Mouse (Mus musculus): ENCODE data around the gene Speer4c.
"Not testable (repeated sequence)": the region's sequence is repeated elsewhere in the genome, so short reads cannot be mapped to it uniquely, and the experiment has no call there.

Speer4c gene

GRCm38 (mm10) chr5:15714171-15714570 lies at the start of gene Speer4c:
TSS of gene Speer4c (minus strand) at chr5:15714271.
- DNase-seq (ENCODE audit: low spot score), result not testable (repeated sequence)

- DNase-seq (ENCODE audit: low spot score), result no peak
Observed at GRCm38 (mm10) chr5:15747478-15748255, 33.6 kb upstream of the Speer4c start.

- DNase-seq (ENCODE audit: low spot score), result no peak
Observed at GRCm38 (mm10) chr5:15734097-15734867, 20.2 kb upstream of the Speer4c start.

GRCm38 (mm10) chr5:15702891-15703290 lies 11.2 kb downstream of the Speer4c start:
- not testable (repeated sequence) for DNase-seq (ENCODE audit: low spot score)

GRCm38 (mm10) chr5:15697719-15698118 lies 16.4 kb downstream of the Speer4c start:
- DNase-seq (ENCODE audit: low spot score), result not testable (repeated sequence)

- DNase-seq (ENCODE audit: low spot score), result not testable (repeated sequence)
Observed at GRCm38 (mm10) chr5:15691849-15692248, 22.2 kb downstream of the Speer4c start.

GRCm38 (mm10) chr5:15690822-15691221 lies 23.2 kb downstream of the Speer4c start:
- DNase-seq (ENCODE audit: low spot score), result not testable (repeated sequence)

- DNase-seq (ENCODE audit: low spot score), result not testable (repeated sequence)
Observed at GRCm38 (mm10) chr5:15689659-15690213, 24.3 kb downstream of the Speer4c start.

- DNase-seq (ENCODE audit: low spot score), result not testable (repeated sequence)
Observed at GRCm38 (mm10) chr5:15688874-15689658, 25.0 kb downstream of the Speer4c start.

GRCm38 (mm10) chr5:15681301-15682035 lies 32.6 kb downstream of the Speer4c start:
- not testable (repeated sequence) for DNase-seq (ENCODE audit: low spot score)

GRCm38 (mm10) chr5:15679980-15680949 lies 33.8 kb downstream of the Speer4c start:
- DNase-seq (ENCODE audit: low spot score), result not testable (repeated sequence)

- not testable (repeated sequence) for DNase-seq (ENCODE audit: low spot score)
Observed at GRCm38 (mm10) chr5:15678907-15679306, 35.2 kb downstream of the Speer4c start.

GRCm38 (mm10) chr5:15677750-15678149 lies 36.3 kb downstream of the Speer4c start:
- not testable (repeated sequence) for DNase-seq (ENCODE audit: low spot score)

- not testable (repeated sequence) for DNase-seq (ENCODE audit: low spot score)
Observed at GRCm38 (mm10) chr5:15674429-15675244, 39.4 kb downstream of the Speer4c start.

- DNase-seq (ENCODE audit: low spot score), result not testable (repeated sequence)
Observed at GRCm38 (mm10) chr5:15673989-15674388, 40.1 kb downstream of the Speer4c start.

- DNase-seq (ENCODE audit: low spot score), result not testable (repeated sequence)
Observed at GRCm38 (mm10) chr5:15670789-15671188, 43.3 kb downstream of the Speer4c start.

GRCm38 (mm10) chr5:15663847-15664246 lies 50.2 kb downstream of the Speer4c start:
- DNase-seq (ENCODE audit: low spot score), result not testable (repeated sequence)
